Mouse (Mus musculus) gastrocnemius, postnatal 25 days (tissue): ENCODE results near the gene Thsd1. TPM values are rescaled to one million over a fixed set of nuclear protein-coding genes. Genes with fewer than 3 reads are reported as not detected.
"Not testable (repeated sequence)": the region's sequence is repeated elsewhere in the genome, so short reads cannot be mapped to it uniquely, and the experiment has no call there.

Source experiments
- DNase-seq: peaks from one replicate; pipeline ENCODE4 v3.0.0; 2022
- total RNA-seq, 2 experiments: library from RNA; stranded (reverse); gene quantifications; 1 replicate in 1 of 2; 2 replicates in 1 of 2; pipeline ENCODE4 v1.2.3; 2021

Thsd1 gene
- total RNA-seq, 2 experiments from 2014 or later, result 1.8 to 2.0 TPM

DNA sequence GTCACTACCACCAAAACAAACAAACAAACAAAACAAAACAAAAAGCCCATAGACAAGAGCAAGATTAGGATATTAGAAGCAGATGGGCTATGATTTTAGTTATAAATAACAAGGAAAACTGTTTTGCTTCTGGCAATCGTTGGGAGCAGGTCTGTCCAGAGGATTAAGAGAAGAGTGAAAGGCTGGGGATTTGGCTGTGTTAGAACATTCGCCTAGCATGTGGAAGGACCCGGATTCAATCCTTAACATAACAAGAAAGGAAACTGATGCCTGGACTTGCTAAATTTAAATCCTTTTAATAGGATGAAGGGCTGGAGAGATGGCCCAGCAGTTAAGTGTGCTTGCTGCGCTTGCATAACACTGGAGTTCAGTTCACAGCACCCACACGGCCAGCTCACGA lies 37.2 kb downstream of the Thsd1 start:
- DNase-seq, result no peak

DNA sequence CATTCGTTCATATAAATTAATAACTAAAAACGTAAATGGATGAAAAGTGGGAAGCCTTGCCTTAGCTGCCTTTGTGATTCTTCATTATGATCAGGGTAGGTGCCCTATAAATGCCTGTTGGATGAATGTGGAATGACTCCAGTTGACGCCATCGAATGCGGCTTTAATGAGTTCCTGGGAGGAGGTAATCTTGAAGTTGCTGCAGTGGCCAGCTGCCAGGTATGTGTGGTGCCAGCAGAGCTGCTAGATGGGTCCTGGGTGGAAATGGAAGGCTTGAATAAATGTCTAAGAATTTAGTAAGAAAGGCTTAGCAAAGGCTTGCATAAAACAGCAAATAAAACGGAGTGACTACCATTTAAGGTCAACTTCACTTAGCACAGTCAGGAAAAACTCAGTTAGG lies 37.7 kb downstream of the Thsd1 start:
- DNase-seq, result no peak

- DNase-seq, result no peak
Observed at GRCm38 (mm10) chr8:22265194-22265593, 38.1 kb downstream of the Thsd1 start.

GRCm38 (mm10) chr8:22266809-22267208 lies 39.7 kb downstream of the Thsd1 start:
- DNase-seq, result no peak

GRCm38 (mm10) chr8:22273142-22273541 lies 46.0 kb downstream of the Thsd1 start:
- DNase-seq, result no peak

DNA sequence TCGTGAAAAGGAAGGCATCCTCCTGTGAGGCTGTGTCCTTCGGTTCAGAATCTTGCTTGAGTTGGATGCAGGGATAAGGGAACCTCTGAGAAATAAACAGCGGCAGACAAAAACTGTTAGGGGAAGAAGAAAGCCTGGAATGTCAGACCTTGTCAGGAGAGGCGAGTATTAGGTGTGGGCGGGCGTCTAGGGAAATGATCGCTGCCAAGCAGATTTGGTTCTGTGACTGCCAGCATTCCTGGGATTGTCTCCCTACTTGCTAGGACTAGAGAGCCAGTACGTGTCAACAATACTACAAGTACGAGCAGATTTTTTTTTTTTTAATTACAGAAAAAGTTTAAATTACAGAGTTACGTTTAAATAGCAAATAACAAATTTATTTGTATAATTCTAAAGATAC lies 47.5 kb downstream of the Thsd1 start:
- peak; percentile 46 for DNase-seq

GRCm38 (mm10) chr8:22282999-22283491 lies 55.9 kb downstream of the Thsd1 start, which contains the start of gene Tpte:
TSS of gene Tpte (plus strand) at chr8:22283441.
- no peak for DNase-seq

GRCm38 (mm10) chr8:22302326-22302725 lies 75.2 kb downstream of the Thsd1 start:
- DNase-seq, result no peak

DNA sequence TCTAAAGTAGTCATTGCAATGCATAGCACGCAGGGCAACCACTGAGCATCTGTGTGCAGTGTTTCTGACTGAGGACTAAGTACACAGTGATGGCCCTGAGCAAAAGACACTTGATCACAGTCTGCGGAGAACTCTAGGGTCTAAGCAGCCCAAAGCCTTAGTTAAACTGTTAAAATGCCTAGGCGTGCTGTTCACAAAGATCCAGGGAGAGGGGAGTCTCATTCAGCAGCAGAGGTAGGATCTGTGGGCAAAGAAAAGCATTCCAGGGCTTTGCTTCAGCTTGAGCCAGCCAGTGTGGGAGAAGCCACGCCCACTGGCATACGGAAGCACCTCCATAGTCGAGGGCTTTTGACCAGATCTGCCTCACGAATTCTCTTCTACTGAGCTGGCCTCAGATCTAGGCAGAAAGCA lies 75.8 kb downstream of the Thsd1 start:
- no peak for DNase-seq

- not testable (repeated sequence) for DNase-seq
Observed at GRCm38 (mm10) chr8:22304045-22304444, 76.9 kb downstream of the Thsd1 start.

- no peak for DNase-seq
Observed at GRCm38 (mm10) chr8:22306999-22307398, 79.9 kb downstream of the Thsd1 start.

Other genes starting within 250 kb of the Thsd1 start
- under 1 TPM in 1 of 2 experiments, not detected in 1; 0.03 TPM for gene Atp7b, start 167.0 kb upstream of the Thsd1 start, total RNA-seq
- gene Alg11, start 166.6 kb upstream of the Thsd1 start, total RNA-seq, result 1 to 10 TPM; 4.2 to 4.8 TPM
- gene Nek5, start 102.3 kb upstream of the Thsd1 start, total RNA-seq, result under 1 TPM in 1 of 2 experiments, not detected in 1; 0.23 TPM
- gene Nek3, start 60.9 kb upstream of the Thsd1 start, total RNA-seq, result 1 to 10 TPM; 2.4 to 2.8 TPM
- under 1 TPM; 0.46 to 0.96 TPM for gene Ckap2, start 41.5 kb upstream of the Thsd1 start, total RNA-seq
- gene Vps36, start 34.5 kb upstream of the Thsd1 start, total RNA-seq, result 10 to 100 TPM; 27.9 to 33.0 TPM
- gene Tpte, start 56.1 kb downstream of the Thsd1 start, total RNA-seq, result not detected
- 10 to 100 TPM; 11.9 to 12.5 TPM for gene Slc25a15, start 171.3 kb downstream of the Thsd1 start, total RNA-seq
- gene Mrps31, start 184.0 kb downstream of the Thsd1 start, total RNA-seq, result 10 to 100 TPM; 27.6 to 32.2 TPM